8 mouse cellular contexts compared by ENCODE assay signal in genomic region chr11:69066163-69066861, GRCm38 (mm10). TPM values are rescaled to one million over a fixed set of nuclear protein-coding genes. Genes with fewer than 3 reads are reported as not detected.
DNase-seq lines count a peak whose midpoint lies in the region; ATAC-seq and TF ChIP-seq lines count a peak whose summit lies in the region.

No protein-coding gene starts in this region.

- no peaks in the 10 kb centered on the region for H3K27me3 ChIP-seq in kidney, embryonic 14.5 days (ENCODE audit: control insufficient read depth, insufficient read depth, low read length)
- no peaks in the 10 kb centered on the region for H3K27me3 ChIP-seq in embryonic facial prominence, embryonic 12.5 days
- H3K27me3 ChIP-seq in limb, embryonic 14.5 days (ENCODE audit: control insufficient read depth, insufficient read depth, low read length), result no peaks in the 10 kb centered on the region
- H3K27me3 ChIP-seq in midbrain, embryonic 16.5 days (ENCODE audit: control insufficient read depth, insufficient read depth, low read depth, low read length), result no peaks in the 10 kb centered on the region

- peak overlapping the region; percentile 42 for H3K4me3 ChIP-seq in kidney, embryonic 14.5 days (ENCODE audit: low read length)
- H3K4me3 ChIP-seq in embryonic facial prominence, embryonic 12.5 days, result peak overlapping the region; percentile 45
- peak overlapping the region; percentile 39 for H3K4me3 ChIP-seq in limb, embryonic 14.5 days (replicated peaks; ENCODE audit: low read length)
- H3K4me3 ChIP-seq in midbrain, embryonic 16.5 days (ENCODE audit: low read depth, low read length), result peak overlapping the region; percentile 45

- peaks cover 18% of the 10 kb centered on the region for H3K4me1 ChIP-seq in kidney, embryonic 14.5 days (ENCODE audit: control insufficient read depth, insufficient read depth, low read length)
- peaks cover 23% of the 10 kb centered on the region for H3K4me1 ChIP-seq in embryonic facial prominence, embryonic 12.5 days
- H3K4me1 ChIP-seq in limb, embryonic 14.5 days (ENCODE audit: control insufficient read depth, insufficient read depth, low read length), result peaks cover 15% of the 10 kb centered on the region
- peaks cover 30% of the 10 kb centered on the region for H3K4me1 ChIP-seq in midbrain, embryonic 16.5 days (ENCODE audit: control insufficient read depth, insufficient read depth, low read length)

- no peak for DNase-seq in kidney, adult 18-20 months
- peak; percentile 57 for DNase-seq in R1 (ENCODE audit: low read depth, low spot score)
- DNase-seq in heart, postnatal 36 days, result peak; percentile 24 to 32
- no peak for DNase-seq in limb, embryonic 14.5 days (ENCODE audit: low spot score)
- DNase-seq in urinary bladder, adult 18-20 months (ENCODE audit: low spot score in 2 of 2), result no peak

- no peaks in the 10 kb centered on the region for H3K9me3 ChIP-seq in kidney, embryonic 14.5 days (ENCODE audit: control insufficient read depth, low read length)
- no peaks in the 10 kb centered on the region for H3K9me3 ChIP-seq in embryonic facial prominence, embryonic 12.5 days
- H3K9me3 ChIP-seq in limb, embryonic 14.5 days (ENCODE audit: control insufficient read depth, low read length), result no peaks in the 10 kb centered on the region
- H3K9me3 ChIP-seq in midbrain, embryonic 16.5 days (replicated peaks; ENCODE audit: control insufficient read depth, low read length, poor library complexity, severe bottlenecking), result no peaks in the 10 kb centered on the region

- 1% methylated on average over 29 of the region's 29 CpGs for WGBS in kidney, embryonic 14.5 days
- WGBS in embryonic facial prominence, embryonic 12.5 days, result 2% methylated on average over 29 of the region's 29 CpGs
- 1% methylated on average over 25 of the region's 29 CpGs for WGBS in limb, embryonic 14.5 days
- under 1% methylated on average over 26 of the region's 29 CpGs for WGBS in midbrain, embryonic 16.5 days

- H3K9ac ChIP-seq in kidney, embryonic 14.5 days (ENCODE audit: low read depth, low read length), result peak overlapping the region; percentile 40; the same call in 1 of the 2 replicates
- H3K9ac ChIP-seq in embryonic facial prominence, embryonic 12.5 days, result peak overlapping the region; percentile 44
- H3K9ac ChIP-seq in limb, embryonic 14.5 days (ENCODE audit: low read depth, low read length, severe bottlenecking), result peak overlapping the region; percentile 45
- peak overlapping the region; percentile 67 for H3K9ac ChIP-seq in midbrain, embryonic 16.5 days (ENCODE audit: low read depth, low read length)

- intact Hi-C loops in heart, postnatal 36 days (cut with DNase I), result no loop called here

- peak overlapping the region; percentile 77 for H3K4me2 ChIP-seq in kidney, embryonic 14.5 days (replicated peaks; ENCODE audit: low read depth, low read length)
- H3K4me2 ChIP-seq in embryonic facial prominence, embryonic 12.5 days (replicated peaks), result peak overlapping the region; percentile 94
- H3K4me2 ChIP-seq in limb, embryonic 14.5 days (replicated peaks; ENCODE audit: low read depth, low read length, severe bottlenecking), result peak overlapping the region; percentile 83
- peak overlapping the region; percentile 83 for H3K4me2 ChIP-seq in midbrain, embryonic 16.5 days (ENCODE audit: low read length)

- H3K27ac ChIP-seq in kidney, embryonic 14.5 days (ENCODE audit: low read depth, low read length), result no peak overlapping the region
- no peak overlapping the region for H3K27ac ChIP-seq in embryonic facial prominence, embryonic 12.5 days
- H3K27ac ChIP-seq in limb, embryonic 14.5 days (replicated peaks; ENCODE audit: low read depth, low read length), result no peak overlapping the region
- H3K27ac ChIP-seq in midbrain, embryonic 16.5 days (ENCODE audit: low read length), result no peak overlapping the region

- H3K36me3 ChIP-seq in kidney, embryonic 14.5 days (ENCODE audit: control insufficient read depth, insufficient read depth, low read length), result no peaks in the 10 kb centered on the region
- no peaks in the 10 kb centered on the region for H3K36me3 ChIP-seq in embryonic facial prominence, embryonic 12.5 days
- no peaks in the 10 kb centered on the region for H3K36me3 ChIP-seq in limb, embryonic 14.5 days (ENCODE audit: control insufficient read depth, insufficient read depth, low read length)
- H3K36me3 ChIP-seq in midbrain, embryonic 16.5 days (ENCODE audit: control insufficient read depth, insufficient read depth, low read length), result no peaks in the 10 kb centered on the region

- no peak for TF ChIP-seq POLR2A in limb, embryonic 14.5 days (IDR thresholded peaks at IDR 0.05; ENCODE audit: borderline replicate concordance, extremely low read depth, insufficient read depth, insufficient read length)

- ATAC-seq in kidney, embryonic 14.5 days (ENCODE audit: low FRiP score, low TSS enrichment), result no peak
- ATAC-seq in embryonic facial prominence, embryonic 12.5 days (ENCODE audit: insufficient number of reproducible peaks, insufficient read depth, low FRiP score, low TSS enrichment), result no peak
- ATAC-seq in limb, embryonic 14.5 days (ENCODE audit: low FRiP score, low read depth), result no peak
- ATAC-seq in midbrain, embryonic 16.5 days, result no peak

RNA-seq across cellular contexts. Expression of gene Tmem107, which starts 4.3 kb away (rescaled TPM):
- 62.2 and 73.8 TPM in 2 replicates for polyA plus RNA-seq in kidney, embryonic 14.5 days (2014; fragmentation: Nextera tagmentation; extraction: Ambion mirVana)
- polyA plus RNA-seq in embryonic facial prominence, embryonic 12.5 days (2016; fragmentation: Nextera tagmentation; extraction: Ambion mirVana), result 36.8 and 43.5 TPM in 2 replicates
- total RNA-seq in heart, postnatal 36 days (2021), result 1 to 10 TPM; 4.2 to 6.1 TPM
- polyA plus RNA-seq in limb, embryonic 14.5 days (2012; rRNA removed), result 47.8 and 71.0 TPM in 2 replicates
- polyA plus RNA-seq in limb, embryonic 14.5 days (2014; fragmentation: Nextera tagmentation; extraction: Ambion mirVana), result 54.4 and 55.2 TPM in 2 replicates
- 41.2 and 44.0 TPM in 2 replicates for polyA plus RNA-seq in midbrain, embryonic 16.5 days (2015; fragmentation: Nextera tagmentation; extraction: Ambion mirVana)

RNA-seq across cellular contexts. Expression of gene Borcs6, which starts 6.8 kb away (rescaled TPM):
- 6.6 and 7.5 TPM in 2 replicates for polyA plus RNA-seq in kidney, embryonic 14.5 days (2014; fragmentation: Nextera tagmentation; extraction: Ambion mirVana)
- polyA plus RNA-seq in embryonic facial prominence, embryonic 12.5 days (2016; fragmentation: Nextera tagmentation; extraction: Ambion mirVana), result 12.3 and 12.6 TPM in 2 replicates
- 10 to 100 TPM; 16.0 to 17.1 TPM for total RNA-seq in heart, postnatal 36 days (2021)
- polyA plus RNA-seq in limb, embryonic 14.5 days (2012; rRNA removed), result 15.2 and 15.6 TPM in 2 replicates
- polyA plus RNA-seq in limb, embryonic 14.5 days (2014; fragmentation: Nextera tagmentation; extraction: Ambion mirVana), result 12.3 and 13.9 TPM in 2 replicates
- 15.7 and 20.4 TPM in 2 replicates for polyA plus RNA-seq in midbrain, embryonic 16.5 days (2015; fragmentation: Nextera tagmentation; extraction: Ambion mirVana)

RNA-seq across cellular contexts. Expression of gene Aurkb, which starts 20.9 kb away (rescaled TPM):
- 145 and 155 TPM in 2 replicates for polyA plus RNA-seq in kidney, embryonic 14.5 days (2014; fragmentation: Nextera tagmentation; extraction: Ambion mirVana)
- polyA plus RNA-seq in embryonic facial prominence, embryonic 12.5 days (2016; fragmentation: Nextera tagmentation; extraction: Ambion mirVana), result 148 and 152 TPM in 2 replicates
- total RNA-seq in heart, postnatal 36 days (2021), result 1 to 10 TPM in 1 of 2 experiments, under 1 TPM in 1; 0.72 to 1.2 TPM
- polyA plus RNA-seq in limb, embryonic 14.5 days (2012; rRNA removed), result 124 and 144 TPM in 2 replicates
- 109 and 116 TPM in 2 replicates for polyA plus RNA-seq in limb, embryonic 14.5 days (2014; fragmentation: Nextera tagmentation; extraction: Ambion mirVana)
- 12.6 and 15.4 TPM in 2 replicates for polyA plus RNA-seq in midbrain, embryonic 16.5 days (2015; fragmentation: Nextera tagmentation; extraction: Ambion mirVana)

RNA-seq across cellular contexts. Expression of gene Vamp2, which starts 22.0 kb away (rescaled TPM):
- polyA plus RNA-seq in kidney, embryonic 14.5 days (2014; fragmentation: Nextera tagmentation; extraction: Ambion mirVana), result 57.5 and 86.5 TPM in 2 replicates
- polyA plus RNA-seq in embryonic facial prominence, embryonic 12.5 days (2016; fragmentation: Nextera tagmentation; extraction: Ambion mirVana), result 84.3 and 85.0 TPM in 2 replicates
- 10 to 100 TPM; 50.5 to 72.7 TPM for total RNA-seq in heart, postnatal 36 days (2021)
- 199 and 224 TPM in 2 replicates for polyA plus RNA-seq in limb, embryonic 14.5 days (2012; rRNA removed)
- 89.8 and 98.1 TPM in 2 replicates for polyA plus RNA-seq in limb, embryonic 14.5 days (2014; fragmentation: Nextera tagmentation; extraction: Ambion mirVana)
- 335 and 438 TPM in 2 replicates for polyA plus RNA-seq in midbrain, embryonic 16.5 days (2015; fragmentation: Nextera tagmentation; extraction: Ambion mirVana)

RNA-seq across cellular contexts. Expression of gene Per1, which starts 28.7 kb away (rescaled TPM):
- 6.1 and 8.9 TPM in 2 replicates for polyA plus RNA-seq in kidney, embryonic 14.5 days (2014; fragmentation: Nextera tagmentation; extraction: Ambion mirVana)
- polyA plus RNA-seq in embryonic facial prominence, embryonic 12.5 days (2016; fragmentation: Nextera tagmentation; extraction: Ambion mirVana), result 11.4 and 11.5 TPM in 2 replicates
- 10 to 100 TPM; 34.2 to 82.1 TPM for total RNA-seq in heart, postnatal 36 days (2021)
- polyA plus RNA-seq in limb, embryonic 14.5 days (2012; rRNA removed), result 19.3 and 25.4 TPM in 2 replicates
- 16.0 and 22.5 TPM in 2 replicates for polyA plus RNA-seq in limb, embryonic 14.5 days (2014; fragmentation: Nextera tagmentation; extraction: Ambion mirVana)
- 12.4 TPM in 2 replicates for polyA plus RNA-seq in midbrain, embryonic 16.5 days (2015; fragmentation: Nextera tagmentation; extraction: Ambion mirVana)

Comparison
In these comparisons a context has a peak if more than half of its experiments do, and no peak if none do; other contexts are left out.
1. DNase-seq: peak in R1 (single experiment) and heart, postnatal 36 days (2 of 2); none in kidney, adult 18-20 months (single experiment), limb, embryonic 14.5 days (single experiment) and urinary bladder, adult 18-20 months (0 of 2).
2. Peak in every context shown above with its lines, with median percentiles within 50 percentile points of each other: H3K4me2 ChIP-seq, H3K4me3 ChIP-seq and H3K9ac ChIP-seq.